Mouse (Mus musculus): ENCODE results near the gene Fam84a. TPM values are rescaled to one million over a fixed set of nuclear protein-coding genes. Genes with fewer than 3 reads are reported as not detected.

Gene Fam84a
- polyA plus RNA-seq, 1 experiment from 2014 or later: 74.1 TPM

- Histone ChIP-seq H3K36me3 (ENCODE audit: control insufficient read depth, insufficient read depth, low read length) (no peaks in the 10 kb centered on the region), H3K27ac (replicated peaks; ENCODE audit: low read depth, low read length) (peak overlapping the region; percentile 82), H3K27me3 (ENCODE audit: control insufficient read depth, insufficient read depth, low read length) (no peaks in the 10 kb centered on the region), H3K4me2 (ENCODE audit: low read length) (peak overlapping the region; percentile 92), H3K4me3 (replicated peaks; ENCODE audit: low read depth, low read length) (peak overlapping the region; percentile 61), H3K4me1 (ENCODE audit: control insufficient read depth, insufficient read depth, low read length) (peaks cover 18% of the 10 kb centered on the region), H3K9me3 (ENCODE audit: control insufficient read depth, low read length) (no peaks in the 10 kb centered on the region), H3K9ac (replicated peaks; ENCODE audit: low read length) (peak overlapping the region; percentile 71)
- WGBS: 1% methylated on average over 59 of the region's 59 CpGs
- DNase-seq (peak; percentile 86), ATAC-seq (ENCODE audit: low FRiP score, low TSS enrichment) (peak; percentile 49)
These were observed 1.8 kb downstream of the Fam84a start for GRCm38 (mm10) chr12:14149843-14150567.

- Histone ChIP-seq H3K36me3 (ENCODE audit: control insufficient read depth, insufficient read depth, low read length) (no peaks in the 10 kb centered on the region), H3K4me1 (ENCODE audit: control insufficient read depth, insufficient read depth, low read length) (peaks cover 18% of the 10 kb centered on the region), H3K9me3 (ENCODE audit: control insufficient read depth, low read length) (no peaks in the 10 kb centered on the region), H3K27ac (replicated peaks; ENCODE audit: low read depth, low read length) (peak overlapping the region; percentile 82; the same call in 1 of the 2 replicates), H3K27me3 (ENCODE audit: control insufficient read depth, insufficient read depth, low read length) (no peaks in the 10 kb centered on the region), H3K4me3 (replicated peaks; ENCODE audit: low read depth, low read length) (peak overlapping the region; percentile 61), H3K4me2 (ENCODE audit: low read length) (peak overlapping the region; percentile 92), H3K9ac (replicated peaks; ENCODE audit: low read length) (peak overlapping the region; percentile 71)
- DNase-seq (peak; percentile 40), ATAC-seq (ENCODE audit: low FRiP score, low TSS enrichment) (no peak)
- 9% methylated on average over 27 of the region's 27 CpGs for WGBS
These were observed 2.6 kb downstream of the Fam84a start for GRCm38 (mm10) chr12:14149022-14149842.

- no peak overlapping the region for H3K4me3 ChIP-seq (replicated peaks; ENCODE audit: low read depth, low read length)
- ATAC-seq (ENCODE audit: low FRiP score, low TSS enrichment) (no peak), DNase-seq (no peak)
- no peaks in the 10 kb centered on the region for H3K4me1 ChIP-seq (ENCODE audit: control insufficient read depth, insufficient read depth, low read length)
- no peaks in the 10 kb centered on the region for H3K9me3 ChIP-seq (ENCODE audit: control insufficient read depth, low read length)
- 74% methylated on average over 1 of the region's 1 CpGs for WGBS
- no peak overlapping the region for H3K27ac ChIP-seq (replicated peaks; ENCODE audit: low read depth, low read length)
- H3K27me3 ChIP-seq (ENCODE audit: control insufficient read depth, insufficient read depth, low read length): no peaks in the 10 kb centered on the region
- H3K36me3 ChIP-seq (ENCODE audit: control insufficient read depth, insufficient read depth, low read length): no peaks in the 10 kb centered on the region
- H3K9ac ChIP-seq (replicated peaks; ENCODE audit: low read length): no peak overlapping the region
- no peak overlapping the region for H3K4me2 ChIP-seq (ENCODE audit: low read length)
These were observed 14.8 kb downstream of the Fam84a start for GRCm38 (mm10) chr12:14137046-14137445.

- Histone ChIP-seq H3K4me1 (ENCODE audit: control insufficient read depth, insufficient read depth, low read length) (no peaks in the 10 kb centered on the region), H3K27ac (replicated peaks; ENCODE audit: low read depth, low read length) (no peak overlapping the region), H3K4me2 (ENCODE audit: low read length) (no peak overlapping the region), H3K4me3 (replicated peaks; ENCODE audit: low read depth, low read length) (no peak overlapping the region), H3K9me3 (ENCODE audit: control insufficient read depth, low read length) (no peaks in the 10 kb centered on the region), H3K27me3 (ENCODE audit: control insufficient read depth, insufficient read depth, low read length) (no peaks in the 10 kb centered on the region), H3K9ac (replicated peaks; ENCODE audit: low read length) (no peak overlapping the region), H3K36me3 (ENCODE audit: control insufficient read depth, insufficient read depth, low read length) (no peaks in the 10 kb centered on the region)
- WGBS: 89% methylated on average over 6 of the region's 6 CpGs
- ATAC-seq (ENCODE audit: low FRiP score, low TSS enrichment): no peak
- DNase-seq: no peak
These were observed 37.1 kb downstream of the Fam84a start for GRCm38 (mm10) chr12:14114730-14115129.

GRCm38 (mm10) chr12:14096944-14097343, 54.9 kb downstream of the Fam84a start:
- Histone ChIP-seq H3K4me2 (ENCODE audit: low read length) (no peak overlapping the region), H3K27ac (replicated peaks; ENCODE audit: low read depth, low read length) (no peak overlapping the region), H3K36me3 (ENCODE audit: control insufficient read depth, insufficient read depth, low read length) (no peaks in the 10 kb centered on the region), H3K9me3 (ENCODE audit: control insufficient read depth, low read length) (no peaks in the 10 kb centered on the region), H3K4me1 (ENCODE audit: control insufficient read depth, insufficient read depth, low read length) (no peaks in the 10 kb centered on the region), H3K27me3 (ENCODE audit: control insufficient read depth, insufficient read depth, low read length) (no peaks in the 10 kb centered on the region), H3K4me3 (replicated peaks; ENCODE audit: low read depth, low read length) (no peak overlapping the region), H3K9ac (replicated peaks; ENCODE audit: low read length) (no peak overlapping the region)
- ATAC-seq (ENCODE audit: low FRiP score, low TSS enrichment) (no peak), DNase-seq (no peak)
